Mouse (Mus musculus): ENCODE measurements around the gene Chchd10.

Gene Chchd10

GRCm38 (mm10) chr10:75951424-75952050 lies 18.6 kb downstream of the Chchd10 start:
- DNase-seq, result peak; percentile 54 to 69

- no peak for DNase-seq
These were observed 21.5 kb downstream of the Chchd10 start, which contains the start of gene Gm5134 for GRCm38 (mm10) chr10:75954381-75954811. Gene Gm5134 (plus strand): TSS chr10:75954514.

DNA sequence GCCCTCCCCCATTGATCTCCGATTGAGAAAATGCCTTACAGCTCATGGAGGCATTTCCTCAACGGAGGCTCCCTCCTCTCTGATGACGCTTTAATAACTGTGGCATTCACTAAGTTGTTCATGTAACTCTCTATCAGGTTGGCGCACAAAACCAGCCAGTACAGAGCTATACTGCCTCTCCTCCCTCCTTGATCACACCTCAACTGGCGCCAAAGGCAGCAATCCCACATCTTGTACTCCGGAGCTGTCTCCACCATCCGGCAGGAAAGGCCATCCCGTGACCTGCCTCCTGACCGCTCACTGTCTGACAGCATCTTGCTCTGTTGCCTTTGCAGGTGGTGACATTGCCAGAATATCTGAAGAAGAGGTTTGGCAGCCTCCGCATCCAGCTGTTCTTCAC lies 40.9 kb downstream of the Chchd10 start:
- DNase-seq, result no peak

GRCm38 (mm10) chr10:75975216-75975615 lies 42.3 kb downstream of the Chchd10 start:
- DNase-seq, result peak in 1 of 2 experiments; percentile 27

DNA sequence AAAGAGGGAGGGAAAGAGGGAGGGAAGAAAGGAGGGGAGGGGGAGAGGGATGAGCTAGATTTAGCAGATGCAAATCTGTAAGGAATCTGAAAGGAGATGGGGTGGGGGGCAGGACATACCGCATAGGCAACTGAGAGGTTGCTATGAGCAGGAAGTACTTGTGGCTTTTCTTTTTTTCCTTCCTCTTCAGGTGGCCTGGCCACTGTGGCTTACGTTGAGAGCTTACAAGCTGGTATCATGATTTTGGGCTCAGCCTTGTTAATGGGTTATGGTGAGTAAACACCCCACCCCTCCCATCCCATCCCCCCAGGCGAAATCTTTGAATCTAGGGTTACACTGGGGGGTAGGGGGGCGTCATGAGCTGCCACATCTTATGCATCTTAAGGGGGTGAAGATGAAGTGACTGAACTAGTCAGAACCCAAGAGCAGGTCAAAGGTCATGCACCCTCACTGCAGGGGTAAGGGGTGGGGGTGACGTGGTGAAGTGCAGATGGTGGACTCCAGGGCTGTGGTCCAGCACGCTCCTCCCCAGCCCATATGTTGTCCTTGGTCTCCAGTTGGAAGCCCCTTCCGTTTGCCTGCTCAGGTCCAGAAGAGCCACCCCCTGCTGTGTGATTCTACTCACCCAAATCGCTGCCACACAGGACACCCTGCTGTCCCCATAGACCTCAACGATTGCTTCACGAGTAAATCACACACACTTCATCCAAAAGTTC lies 45.3 kb downstream of the Chchd10 start:
- no peak for DNase-seq

GRCm38 (mm10) chr10:75978835-75979157 lies 45.9 kb downstream of the Chchd10 start:
- DNase-seq, result no peak

DNA sequence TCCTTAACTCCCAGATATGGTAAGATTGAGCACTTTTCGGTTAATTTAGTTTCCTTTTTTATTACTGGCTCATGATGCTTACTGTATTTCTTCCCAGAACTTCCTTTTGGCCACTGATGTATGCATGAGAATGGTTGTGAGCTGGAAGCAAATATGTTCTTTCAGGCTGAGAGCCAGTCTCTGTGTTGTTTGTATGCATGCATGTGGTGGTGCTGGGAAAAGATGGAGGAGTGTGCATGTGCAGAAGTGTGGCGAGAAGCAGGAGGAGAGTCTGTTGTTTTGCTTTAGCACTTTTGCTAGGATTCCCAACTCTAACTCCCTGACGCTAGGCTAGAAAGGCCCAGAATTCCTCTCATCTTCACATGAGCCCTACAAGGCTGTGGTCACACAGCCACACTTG lies 46.5 kb downstream of the Chchd10 start:
- no peak for DNase-seq

Data from cerebellum, postnatal 25 days (tissue).